Mouse (Mus musculus): ENCODE data around the gene Gm7697. TPM values are rescaled to one million over a fixed set of nuclear protein-coding genes. Genes with fewer than 3 reads are reported as not detected.
"Not testable (repeated sequence)": the region's sequence is repeated elsewhere in the genome, so short reads cannot be mapped to it uniquely, and the experiment has no call there.

The Gm7697 gene
- total and polyA plus RNA-seq, 3 experiments: not detected

DNA sequence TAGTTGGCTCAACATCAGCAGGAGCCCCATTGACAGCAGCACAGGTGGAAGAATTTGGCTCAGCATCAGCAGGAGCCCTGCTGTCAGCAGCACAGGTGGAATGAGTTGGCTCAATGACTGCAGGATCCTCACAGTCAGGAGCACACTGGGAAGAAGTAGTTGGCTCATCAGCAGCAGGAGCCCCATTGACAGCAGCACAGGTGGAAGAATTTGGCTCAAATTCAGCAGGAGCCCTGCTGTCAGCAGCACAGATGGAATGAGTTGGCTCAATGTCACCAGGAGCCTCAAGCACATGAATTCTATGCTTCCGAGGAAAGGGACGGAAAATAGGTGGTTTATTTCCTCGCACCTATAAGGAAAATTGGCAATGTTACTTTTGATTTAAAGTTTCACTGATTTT is 47.8 kb downstream of the Gm7697 start:
- H3K79me2 ChIP-seq (replicated peaks; ENCODE audit: control insufficient read depth, extremely low read depth, insufficient read depth, poor library complexity, severe bottlenecking); dilution Hi-C loops (cut with MboI; ENCODE audit: extremely low pct_ligation_motif_present, extremely low pct_unique_long_range_greater_than_20kb, low sequenced_read_pairs); H3K4me3 ChIP-seq (replicated peaks in 1 of 3; ENCODE audit: low read depth in 2 of 3, low read length in 2 of 3, poor library complexity in 1 of 3); H3K27me3 ChIP-seq (replicated peaks); H3K4me2 ChIP-seq (ENCODE audit: insufficient read depth, low read depth, poor library complexity, severe bottlenecking); in situ Hi-C loops (cut with MboI; ENCODE audit: low pct_ligation_motif_present, low pct_unique_long_range_greater_than_20kb, low sequenced_read_pairs); H3K4me1 ChIP-seq (ENCODE audit: control insufficient read depth in 1 of 2, insufficient read depth in 2 of 2); H3K9ac ChIP-seq (ENCODE audit: insufficient read depth, low read depth); H3K27ac ChIP-seq (ENCODE audit: insufficient read depth, low read depth); DNase-seq (ENCODE audit: extremely low read depth); H3K36me3 ChIP-seq (replicated peaks in 1 of 2; ENCODE audit: control insufficient read depth in 1 of 2, insufficient read depth in 1 of 2, low read length in 1 of 2); H3K9me3 ChIP-seq (replicated peaks; ENCODE audit: low read length): not testable (repeated sequence)

DNA sequence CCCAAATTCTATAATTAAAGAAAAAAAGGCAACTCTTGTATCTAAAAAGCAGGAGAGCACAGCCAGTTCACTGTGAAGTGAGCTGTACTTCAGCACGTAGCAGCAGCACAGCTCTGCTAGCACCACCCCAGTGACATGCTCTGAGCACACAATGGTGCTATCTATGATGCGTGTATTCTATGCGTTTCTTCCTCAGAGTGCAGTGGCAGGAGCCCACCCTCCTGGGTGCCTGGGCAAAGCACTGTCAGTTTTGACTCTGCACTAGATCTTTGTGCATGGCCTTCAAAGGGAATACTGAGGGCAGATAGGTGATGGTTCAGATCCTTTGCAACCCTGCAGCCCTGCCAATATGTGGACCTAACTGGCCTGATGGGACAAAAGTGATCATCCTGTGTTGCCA is 69.3 kb downstream of the Gm7697 start, which contains the start of gene Gm9495:
Gene Gm9495 (minus strand): TSS at position 101 of the 400 bp plus-strand sequence.
- H3K4me2 ChIP-seq (ENCODE audit: insufficient read depth, low read depth, poor library complexity, severe bottlenecking); H3K79me2 ChIP-seq (replicated peaks; ENCODE audit: control insufficient read depth, extremely low read depth, insufficient read depth, poor library complexity, severe bottlenecking); in situ Hi-C loops (cut with MboI; ENCODE audit: low pct_ligation_motif_present, low pct_unique_long_range_greater_than_20kb, low sequenced_read_pairs); H3K9ac ChIP-seq (ENCODE audit: insufficient read depth, low read depth); H3K4me1 ChIP-seq (ENCODE audit: control insufficient read depth in 1 of 2, insufficient read depth in 2 of 2); H3K4me3 ChIP-seq (replicated peaks in 1 of 3; ENCODE audit: low read depth in 2 of 3, low read length in 2 of 3, poor library complexity in 1 of 3); dilution Hi-C loops (cut with MboI; ENCODE audit: extremely low pct_ligation_motif_present, extremely low pct_unique_long_range_greater_than_20kb, low sequenced_read_pairs); H3K9me3 ChIP-seq (replicated peaks; ENCODE audit: low read length); H3K27ac ChIP-seq (ENCODE audit: insufficient read depth, low read depth); H3K27me3 ChIP-seq (replicated peaks); H3K36me3 ChIP-seq (replicated peaks in 1 of 2; ENCODE audit: control insufficient read depth in 1 of 2, insufficient read depth in 1 of 2, low read length in 1 of 2); DNase-seq (ENCODE audit: extremely low read depth): not testable (repeated sequence)

Other genes starting within 250 kb of the Gm7697 start
- not detected in 2 replicates for gene Gm9495, start 69.4 kb downstream of the Gm7697 start, total RNA-seq (2012; rRNA removed)
- gene Gm9495, start 69.4 kb downstream of the Gm7697 start, total RNA-seq (2014; rRNA removed): not detected in 2 replicates
- gene Gm9495, start 69.4 kb downstream of the Gm7697 start, polyA plus RNA-seq (2012; ENCODE audit: insufficient read length, low read depth): not detected in 2 replicates
- gene Zfp868, start 102.6 kb upstream of the Gm7697 start, total RNA-seq (2012; rRNA removed): 7.1 and 7.7 TPM in 2 replicates
- gene Zfp868, start 102.6 kb upstream of the Gm7697 start, total RNA-seq (2014; rRNA removed): 16.2 and 17.6 TPM in 2 replicates
- gene Zfp868, start 102.6 kb upstream of the Gm7697 start, polyA plus RNA-seq (2012; ENCODE audit: insufficient read length, low read depth): 9.8 and 12.3 TPM in 2 replicates
- gene Zfp964, start 131.5 kb upstream of the Gm7697 start, total RNA-seq (2012; rRNA removed): 0.38 and 0.55 TPM in 2 replicates
- 0.63 and 0.78 TPM in 2 replicates for gene Zfp964, start 131.5 kb upstream of the Gm7697 start, total RNA-seq (2014; rRNA removed)
- gene Zfp964, start 131.5 kb upstream of the Gm7697 start, polyA plus RNA-seq (2012; ENCODE audit: insufficient read length, low read depth): 0.37 and 0.55 TPM in 2 replicates
- gene Zfp869, start 187.7 kb upstream of the Gm7697 start, total RNA-seq (2012; rRNA removed): 16.0 and 17.2 TPM in 2 replicates
- 30.6 and 33.8 TPM in 2 replicates for gene Zfp869, start 187.7 kb upstream of the Gm7697 start, total RNA-seq (2014; rRNA removed)
- 15.2 and 16.6 TPM in 2 replicates for gene Zfp869, start 187.7 kb upstream of the Gm7697 start, polyA plus RNA-seq (2012; ENCODE audit: insufficient read length, low read depth)
- 1.9 and 2.2 TPM in 2 replicates for gene Zfp963, start 227.0 kb upstream of the Gm7697 start, total RNA-seq (2012; rRNA removed)
- 4.8 and 6.0 TPM in 2 replicates for gene Zfp963, start 227.0 kb upstream of the Gm7697 start, total RNA-seq (2014; rRNA removed)
- 4.7 and 5.5 TPM in 2 replicates for gene Zfp963, start 227.0 kb upstream of the Gm7697 start, polyA plus RNA-seq (2012; ENCODE audit: insufficient read length, low read depth)

Data from CH12.LX (cell line).